Mouse (Mus musculus): ENCODE results near the gene Cebpa. TPM values are rescaled to one million over a fixed set of nuclear protein-coding genes. Genes with fewer than 3 reads are reported as not detected.

Gene Cebpa
- total and polyA plus RNA-seq, 2 experiments from 2014 or later: 0.20 to 3.5 TPM

- Histone ChIP-seq H3K27me3 (ENCODE audit: control insufficient read depth, insufficient read depth, low read length) (peaks cover 14% of the 10 kb centered on the region), H3K36me3 (replicated peaks; ENCODE audit: control insufficient read depth, insufficient read depth, low read length) (no peaks in the 10 kb centered on the region), H3K4me2 (ENCODE audit: low read depth, low read length) (peak overlapping the region; percentile 50), H3K27ac (ENCODE audit: low read depth) (no peak overlapping the region), H3K4me3 (ENCODE audit: low read depth, low read length) (peak overlapping the region; percentile 11; the same call in 1 of the 2 replicates), H3K9me3 (replicated peaks; ENCODE audit: control insufficient read depth, low read length) (no peaks in the 10 kb centered on the region), H3K4me1 (ENCODE audit: control insufficient read depth, insufficient read depth) (0 out of 2 replicates have a peak, but pooled peaks cover 8% of the 10 kb centered on the region), H3K9ac (replicated peaks; ENCODE audit: low read depth, low read length) (no peak overlapping the region)
- WGBS: 3% methylated on average over 21 of the region's 21 CpGs
- ATAC-seq (ENCODE audit: insufficient read depth, low read depth): no peak
- no peak for TF ChIP-seq CTCF (IDR thresholded peaks at IDR 0.05; ENCODE audit: low read depth)
- no peak for TF ChIP-seq EP300 (IDR thresholded peaks at IDR 0.05; ENCODE audit: low read depth)
- DNase-seq (ENCODE audit: low spot score): peak; percentile 53
Observed at GRCm38 (mm10) chr7:35086271-35086861, 32.7 kb upstream of the Cebpa start.

DNA sequence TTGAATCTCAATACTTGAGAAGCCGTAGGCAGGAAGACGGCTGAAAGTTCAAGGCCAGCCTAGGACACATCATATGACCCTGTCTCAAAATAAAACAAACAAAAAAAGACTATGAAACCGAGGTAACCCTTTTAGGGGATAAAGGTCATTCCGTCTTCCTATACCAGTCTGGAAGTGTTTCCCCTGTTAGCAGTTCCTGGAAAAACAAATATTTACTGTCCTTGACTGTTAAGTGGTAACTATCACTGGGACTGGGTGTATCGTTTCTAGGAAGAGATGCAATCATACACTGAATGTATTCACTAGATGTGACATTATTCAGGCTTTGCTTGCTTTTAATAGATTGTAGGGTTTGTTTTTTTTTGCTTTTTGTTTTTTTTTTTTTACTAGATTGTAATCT is 28.5 kb upstream of the Cebpa start:
- Histone ChIP-seq H3K9me3 (replicated peaks; ENCODE audit: control insufficient read depth, low read length) (no peaks in the 10 kb centered on the region), H3K36me3 (replicated peaks; ENCODE audit: control insufficient read depth, insufficient read depth, low read length) (no peaks in the 10 kb centered on the region), H3K27ac (ENCODE audit: low read depth) (no peak overlapping the region), H3K4me2 (ENCODE audit: low read depth, low read length) (no peak overlapping the region), H3K9ac (replicated peaks; ENCODE audit: low read depth, low read length) (no peak overlapping the region), H3K4me1 (ENCODE audit: control insufficient read depth, insufficient read depth) (0 out of 2 replicates have a peak, but pooled peaks cover 8% of the 10 kb centered on the region), H3K4me3 (ENCODE audit: low read depth, low read length) (no peak overlapping the region), H3K27me3 (ENCODE audit: control insufficient read depth, insufficient read depth, low read length) (peaks cover 13% of the 10 kb centered on the region)
- no peak for DNase-seq (ENCODE audit: low spot score)
- 70% methylated on average over 5 of the region's 5 CpGs for WGBS
- no peak for ATAC-seq (ENCODE audit: insufficient read depth, low read depth)
- no peak for TF ChIP-seq CTCF (IDR thresholded peaks at IDR 0.05; ENCODE audit: low read depth)
- TF ChIP-seq EP300 (IDR thresholded peaks at IDR 0.05; ENCODE audit: low read depth): no peak

DNA sequence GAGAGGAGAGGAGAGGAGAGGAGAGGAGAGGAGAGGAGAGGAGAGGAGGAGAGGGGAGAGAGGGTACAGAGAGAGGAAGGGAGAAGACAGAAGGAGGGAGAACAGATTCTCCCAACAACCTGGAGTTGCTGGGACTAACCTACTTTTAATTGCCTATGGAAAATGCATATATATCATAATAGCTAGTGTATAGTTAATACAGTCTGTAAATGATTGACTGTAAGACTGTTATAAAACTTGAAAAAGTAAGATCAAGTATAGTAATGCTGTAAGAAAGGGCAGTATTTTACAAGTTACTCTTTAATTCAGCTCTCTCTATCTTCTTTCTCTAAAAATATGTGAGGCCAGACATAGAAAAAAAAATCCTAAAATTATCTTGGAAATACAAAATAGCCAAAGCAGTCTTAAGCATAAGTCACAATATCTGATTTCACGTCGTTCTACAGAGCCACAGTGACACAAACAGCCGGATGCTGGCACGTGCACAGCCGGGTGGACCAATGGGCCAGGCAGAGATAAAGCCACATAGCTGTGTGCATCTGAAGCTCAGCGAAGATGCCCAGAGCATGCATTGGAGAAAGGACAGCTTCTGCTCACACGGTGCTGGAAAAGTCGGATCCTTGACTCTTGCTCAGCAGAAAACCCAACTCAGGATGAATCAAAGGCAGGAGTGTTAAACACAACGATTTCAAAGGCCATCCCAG is 24.0 kb upstream of the Cebpa start:
- H3K9ac ChIP-seq (replicated peaks; ENCODE audit: low read depth, low read length): no peak overlapping the region
- no peaks in the 10 kb centered on the region for H3K36me3 ChIP-seq (replicated peaks; ENCODE audit: control insufficient read depth, insufficient read depth, low read length)
- ATAC-seq (ENCODE audit: insufficient read depth, low read depth) (no peak), DNase-seq (ENCODE audit: low spot score) (no peak)
- no peak overlapping the region for H3K27ac ChIP-seq (ENCODE audit: low read depth)
- no peak overlapping the region for H3K4me2 ChIP-seq (ENCODE audit: low read depth, low read length)
- TF ChIP-seq CTCF (IDR thresholded peaks at IDR 0.05; ENCODE audit: low read depth): no peak
- WGBS: 58% methylated on average over 9 of the region's 9 CpGs
- H3K4me1 ChIP-seq (ENCODE audit: control insufficient read depth, insufficient read depth): no peaks in the 10 kb centered on the region
- H3K9me3 ChIP-seq (replicated peaks; ENCODE audit: control insufficient read depth, low read length): no peaks in the 10 kb centered on the region
- H3K27me3 ChIP-seq (ENCODE audit: control insufficient read depth, insufficient read depth, low read length): no peaks in the 10 kb centered on the region
- no peak overlapping the region for H3K4me3 ChIP-seq (ENCODE audit: low read depth, low read length)

DNA sequence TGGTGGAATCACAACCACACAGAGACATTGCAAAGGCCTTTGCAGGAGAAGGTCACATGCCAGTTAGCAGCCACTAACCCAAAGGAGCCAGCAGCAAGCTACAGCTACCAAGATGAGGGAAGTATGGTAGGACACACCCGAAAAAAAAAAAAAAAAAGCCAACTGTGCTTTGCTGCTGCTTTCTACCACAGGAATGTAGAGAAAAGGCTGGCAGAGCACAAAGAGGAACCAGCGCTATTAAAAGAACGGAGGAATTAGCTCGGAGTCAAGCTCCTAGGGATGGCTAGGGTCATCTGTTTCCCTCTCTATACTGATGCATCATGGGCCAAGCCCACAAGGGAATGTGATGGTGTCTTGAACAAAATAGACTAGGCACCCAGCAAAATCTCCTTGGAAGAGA is 20.3 kb upstream of the Cebpa start:
- Histone ChIP-seq H3K9me3 (replicated peaks; ENCODE audit: control insufficient read depth, low read length) (no peaks in the 10 kb centered on the region), H3K4me1 (ENCODE audit: control insufficient read depth, insufficient read depth) (no peaks in the 10 kb centered on the region), H3K4me2 (ENCODE audit: low read depth, low read length) (no peak overlapping the region), H3K9ac (replicated peaks; ENCODE audit: low read depth, low read length) (no peak overlapping the region), H3K27me3 (ENCODE audit: control insufficient read depth, insufficient read depth, low read length) (no peaks in the 10 kb centered on the region), H3K36me3 (replicated peaks; ENCODE audit: control insufficient read depth, insufficient read depth, low read length) (no peaks in the 10 kb centered on the region), H3K4me3 (ENCODE audit: low read depth, low read length) (no peak overlapping the region), H3K27ac (ENCODE audit: low read depth) (no peak overlapping the region)
- no peak for ATAC-seq (ENCODE audit: insufficient read depth, low read depth)
- TF ChIP-seq CTCF (IDR thresholded peaks at IDR 0.05; ENCODE audit: low read depth): no peak
- no peak for TF ChIP-seq EP300 (IDR thresholded peaks at IDR 0.05; ENCODE audit: low read depth)
- no peak for DNase-seq (ENCODE audit: low spot score)
- 43% methylated on average over 4 of the region's 4 CpGs for WGBS

GRCm38 (mm10) chr7:35099528-35099927 is 19.6 kb upstream of the Cebpa start:
- H3K4me2 ChIP-seq (ENCODE audit: low read depth, low read length): no peak overlapping the region
- ATAC-seq (ENCODE audit: insufficient read depth, low read depth) (no peak), DNase-seq (ENCODE audit: low spot score) (no peak)
- H3K9me3 ChIP-seq (replicated peaks; ENCODE audit: control insufficient read depth, low read length): no peaks in the 10 kb centered on the region
- H3K9ac ChIP-seq (replicated peaks; ENCODE audit: low read depth, low read length): no peak overlapping the region
- H3K27ac ChIP-seq (ENCODE audit: low read depth): no peak overlapping the region
- H3K27me3 ChIP-seq (ENCODE audit: control insufficient read depth, insufficient read depth, low read length): no peaks in the 10 kb centered on the region
- 85% methylated on average over 4 of the region's 4 CpGs for WGBS
- no peaks in the 10 kb centered on the region for H3K36me3 ChIP-seq (replicated peaks; ENCODE audit: control insufficient read depth, insufficient read depth, low read length)
- TF ChIP-seq CTCF (IDR thresholded peaks at IDR 0.05; ENCODE audit: low read depth) (no peak), EP300 (IDR thresholded peaks at IDR 0.05; ENCODE audit: low read depth) (no peak)
- H3K4me3 ChIP-seq (ENCODE audit: low read depth, low read length): no peak overlapping the region
- no peaks in the 10 kb centered on the region for H3K4me1 ChIP-seq (ENCODE audit: control insufficient read depth, insufficient read depth)

All from heart, postnatal 0 days (tissue).